Mouse (Mus musculus): ENCODE results near the gene Bub3. TPM values are rescaled to one million over a fixed set of nuclear protein-coding genes. Genes with fewer than 3 reads are reported as not detected.

Bub3 gene
- polyA plus RNA-seq, 1 experiment from 2014 or later: 166 TPM

- H3K36me3 ChIP-seq (replicated peaks): no peaks in the 10 kb centered on the region
- H3K4me2 ChIP-seq: no peak within 1 kb of the TSS
- H3K4me1 ChIP-seq: peaks cover 3% of the 10 kb centered on the region; the same call in 1 of the 2 replicates
- no peak within 1 kb of the TSS for H3K9ac ChIP-seq
- no peaks in the 10 kb centered on the region for H3K9me3 ChIP-seq
- no peak within 1 kb of the TSS for H3K4me3 ChIP-seq
- ATAC-seq (replicated peaks): no peak
- H3K27me3 ChIP-seq (replicated peaks): peaks cover 87% of the 10 kb centered on the region
- 1% methylated on average over 3 of the region's 3 CpGs for WGBS
- no peak within 1 kb of the TSS for H3K27ac ChIP-seq
Measured at GRCm38 (mm10) chr7:131548473-131548872, 11.5 kb upstream of the Bub3 start, which contains the start of gene Hmx2. Gene Hmx2 (plus strand): TSS chr7:131548773.

- no peaks in the 10 kb centered on the region for H3K9me3 ChIP-seq
- H3K4me3 ChIP-seq: no peak overlapping the region
- no peak overlapping the region for H3K9ac ChIP-seq
- H3K4me1 ChIP-seq: peaks cover 22% of the 10 kb centered on the region
- H3K27ac ChIP-seq: no peak overlapping the region
- WGBS: under 1% methylated on average over 4 of the region's 4 CpGs
- no peak for ATAC-seq (replicated peaks)
- no peaks in the 10 kb centered on the region for H3K36me3 ChIP-seq (replicated peaks)
- H3K27me3 ChIP-seq (replicated peaks): peaks cover 91% of the 10 kb centered on the region
- H3K4me2 ChIP-seq: no peak overlapping the region
Measured at GRCm38 (mm10) chr7:131551471-131551870, 8.6 kb upstream of the Bub3 start.

GRCm38 (mm10) chr7:131551931-131552741, 7.9 kb upstream of the Bub3 start:
- H3K27me3 ChIP-seq (replicated peaks): peaks cover 91% of the 10 kb centered on the region
- no peaks in the 10 kb centered on the region for H3K36me3 ChIP-seq (replicated peaks)
- under 1% methylated on average over 42 of the region's 42 CpGs for WGBS
- no peak overlapping the region for H3K4me2 ChIP-seq
- ATAC-seq (replicated peaks): no peak
- no peaks in the 10 kb centered on the region for H3K9me3 ChIP-seq
- H3K27ac ChIP-seq: no peak overlapping the region
- H3K4me3 ChIP-seq: no peak overlapping the region
- no peak overlapping the region for H3K9ac ChIP-seq
- H3K4me1 ChIP-seq: peaks cover 22% of the 10 kb centered on the region

GRCm38 (mm10) chr7:131552781-131553180, 7.2 kb upstream of the Bub3 start:
- H3K9ac ChIP-seq: no peak overlapping the region

GRCm38 (mm10) chr7:131553771-131554175, 6.2 kb upstream of the Bub3 start:
- peaks cover 91% of the 10 kb centered on the region for H3K27me3 ChIP-seq (replicated peaks)
- H3K4me2 ChIP-seq: peak overlapping the region; percentile 40
- WGBS: 0% methylated on average over 35 of the region's 39 CpGs
- ATAC-seq (replicated peaks): peak; percentile 52; the same call in 1 of the 2 replicates
- H3K4me1 ChIP-seq: peaks cover 22% of the 10 kb centered on the region
- H3K9me3 ChIP-seq: no peaks in the 10 kb centered on the region
- H3K4me3 ChIP-seq: peak overlapping the region; percentile 22
- H3K9ac ChIP-seq: no peak overlapping the region
- no peak overlapping the region for H3K27ac ChIP-seq
- no peaks in the 10 kb centered on the region for H3K36me3 ChIP-seq (replicated peaks)

More at GRCm38 (mm10) chr7:131552781-131553180, 7.2 kb upstream of the Bub3 start:
- Histone ChIP-seq H3K4me1 (peaks cover 22% of the 10 kb centered on the region), H3K4me3 (no peak overlapping the region), H3K27me3 (replicated peaks) (peaks cover 91% of the 10 kb centered on the region), H3K36me3 (replicated peaks) (no peaks in the 10 kb centered on the region), H3K27ac (no peak overlapping the region), H3K9me3 (no peaks in the 10 kb centered on the region), H3K4me2 (no peak overlapping the region)
- ATAC-seq (replicated peaks): no peak
- 3% methylated on average over 5 of the region's 5 CpGs for WGBS

- WGBS: under 1% methylated on average over 45 of the region's 45 CpGs
- no peak overlapping the region for H3K27ac ChIP-seq
- no peaks in the 10 kb centered on the region for H3K36me3 ChIP-seq (replicated peaks)
- H3K4me3 ChIP-seq: peak overlapping the region; percentile 22
- no peaks in the 10 kb centered on the region for H3K9me3 ChIP-seq
- H3K4me1 ChIP-seq: peaks cover 22% of the 10 kb centered on the region
- peak overlapping the region; percentile 40 for H3K4me2 ChIP-seq
- no peak overlapping the region for H3K9ac ChIP-seq
- H3K27me3 ChIP-seq (replicated peaks): peaks cover 91% of the 10 kb centered on the region
- ATAC-seq (replicated peaks): peak; percentile 12; the same call in 1 of the 2 replicates
Measured at GRCm38 (mm10) chr7:131554341-131555180, 5.5 kb upstream of the Bub3 start.

- peaks cover 82% of the 10 kb centered on the region for H3K27me3 ChIP-seq (replicated peaks)
- no peaks in the 10 kb centered on the region for H3K9me3 ChIP-seq
- ATAC-seq (replicated peaks): no peak
- peaks cover 22% of the 10 kb centered on the region for H3K4me1 ChIP-seq
- H3K4me2 ChIP-seq: peak overlapping the region; percentile 13; the same call in 1 of the 2 replicates
- WGBS: under 1% methylated on average over 68 of the region's 68 CpGs
- H3K9ac ChIP-seq: no peak overlapping the region
- no peaks in the 10 kb centered on the region for H3K36me3 ChIP-seq (replicated peaks)
- H3K4me3 ChIP-seq: 0 out of 2 replicates have a peak overlapping the region, but pooled peaks have one; percentile 4
- no peak overlapping the region for H3K27ac ChIP-seq
Measured at GRCm38 (mm10) chr7:131555301-131556081, 4.5 kb upstream of the Bub3 start.

GRCm38 (mm10) chr7:131556116-131556515, 3.9 kb upstream of the Bub3 start:
- peaks cover 76% of the 10 kb centered on the region for H3K27me3 ChIP-seq (replicated peaks)
- peaks cover 27% of the 10 kb centered on the region for H3K4me1 ChIP-seq
- H3K36me3 ChIP-seq (replicated peaks): no peaks in the 10 kb centered on the region
- H3K4me3 ChIP-seq: no peak overlapping the region
- H3K4me2 ChIP-seq: no peak overlapping the region
- no peaks in the 10 kb centered on the region for H3K9me3 ChIP-seq
- H3K9ac ChIP-seq: no peak overlapping the region
- 1% methylated on average over 9 of the region's 9 CpGs for WGBS
- no peak overlapping the region for H3K27ac ChIP-seq
- no peak for ATAC-seq (replicated peaks)

GRCm38 (mm10) chr7:131556541-131557271, 3.3 kb upstream of the Bub3 start:
- Histone ChIP-seq H3K27me3 (replicated peaks) (peaks cover 70% of the 10 kb centered on the region), H3K27ac (no peak overlapping the region), H3K4me2 (no peak overlapping the region), H3K4me1 (peaks cover 31% of the 10 kb centered on the region), H3K4me3 (no peak overlapping the region), H3K9me3 (no peaks in the 10 kb centered on the region), H3K36me3 (replicated peaks) (no peaks in the 10 kb centered on the region), H3K9ac (no peak overlapping the region)
- ATAC-seq (replicated peaks): no peak
- WGBS: under 1% methylated on average over 37 of the region's 37 CpGs

GRCm38 (mm10) chr7:131557751-131558150, 2.3 kb upstream of the Bub3 start:
- no peak overlapping the region for H3K9ac ChIP-seq
- no peak overlapping the region for H3K4me3 ChIP-seq
- no peak for ATAC-seq (replicated peaks)
- no peaks in the 10 kb centered on the region for H3K9me3 ChIP-seq
- peaks cover 60% of the 10 kb centered on the region for H3K27me3 ChIP-seq (replicated peaks)
- H3K4me1 ChIP-seq: peaks cover 36% of the 10 kb centered on the region
- H3K4me2 ChIP-seq: no peak overlapping the region
- H3K36me3 ChIP-seq (replicated peaks): no peaks in the 10 kb centered on the region; the same call in 1 of the 2 replicates
- WGBS: 39% methylated on average over 2 of the region's 2 CpGs
- no peak overlapping the region for H3K27ac ChIP-seq

GRCm38 (mm10) chr7:131560697-131561042, 648 bp downstream of the Bub3 start:
- H3K4me3 ChIP-seq: peak overlapping the region; percentile 79
- peak overlapping the region; percentile 95 for H3K27ac ChIP-seq
- peak overlapping the region; percentile 84 for H3K9ac ChIP-seq
- H3K4me2 ChIP-seq: peak overlapping the region; percentile 85
- H3K9me3 ChIP-seq: no peaks in the 10 kb centered on the region
- peaks cover 34% of the 10 kb centered on the region for H3K27me3 ChIP-seq (replicated peaks)
- ATAC-seq (replicated peaks): peak; percentile 69
- under 1% methylated on average over 14 of the region's 14 CpGs for WGBS
- peaks cover 6% of the 10 kb centered on the region; the same call in 1 of the 2 replicates for H3K36me3 ChIP-seq (replicated peaks)
- peaks cover 19% of the 10 kb centered on the region for H3K4me1 ChIP-seq
